Mouse (Mus musculus) frontal cortex, postnatal 36 days (tissue): ENCODE data around the gene Hydin.
"Not testable (repeated sequence)": the region's sequence is repeated elsewhere in the genome, so short reads cannot be mapped to it uniquely, and the experiment has no call there.

ENCODE experiments used
- DNase-seq, 2 experiments: peaks; one replicate each; pipeline ENCODE4 v3.0.0; 2022; ENCODE audit warnings: low spot score in 2 of 2

Hydin gene

GRCm38 (mm10) chr8:110339447-110339846, 72.7 kb downstream of the Hydin start:
- DNase-seq: no peak

- no peak for DNase-seq
Measured at GRCm38 (mm10) chr8:110340090-110340703, 73.4 kb downstream of the Hydin start.

GRCm38 (mm10) chr8:110345697-110346394, 79.1 kb downstream of the Hydin start:
- DNase-seq: no peak

DNA sequence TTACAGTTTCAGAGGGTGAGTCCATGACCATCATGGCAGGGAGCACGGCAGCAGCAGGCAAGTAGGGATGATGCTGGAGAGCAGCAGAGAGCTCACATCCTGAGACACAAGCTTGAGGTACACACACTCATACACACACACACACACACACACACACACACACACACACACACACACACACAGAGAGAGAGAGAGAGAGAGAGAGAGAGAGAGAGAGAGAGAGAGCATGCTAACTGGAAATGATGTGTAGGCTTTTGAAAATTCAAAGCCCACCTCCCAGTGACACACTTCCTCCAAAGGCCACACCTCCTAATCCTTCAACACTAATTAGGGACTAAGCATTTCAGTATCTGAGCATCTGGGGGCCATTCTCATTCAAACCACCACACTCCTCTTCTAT, 80.1 kb downstream of the Hydin start:
- no peak for DNase-seq

GRCm38 (mm10) chr8:110350725-110351124, 83.9 kb downstream of the Hydin start:
- DNase-seq: no peak

GRCm38 (mm10) chr8:110351909-110352308, 85.1 kb downstream of the Hydin start:
- no peak for DNase-seq

DNA sequence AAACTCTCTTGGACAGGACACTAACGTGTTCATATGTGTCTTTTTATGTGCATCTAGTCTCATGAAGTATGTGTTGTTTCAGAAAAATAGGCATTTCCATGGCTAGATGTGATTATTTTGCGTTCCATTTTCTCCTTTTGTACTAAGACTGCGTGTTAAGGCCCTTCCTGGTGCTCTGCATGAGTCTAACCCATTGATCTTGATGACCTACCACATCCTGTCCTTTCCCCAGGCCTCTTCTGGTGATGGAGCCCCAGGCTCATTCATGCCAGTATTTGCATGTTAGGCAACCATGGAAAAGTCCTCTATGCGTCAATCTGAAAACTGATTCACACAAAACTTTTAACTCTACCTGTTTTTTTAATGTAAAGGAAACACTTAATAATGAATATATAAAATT, 96.2 kb downstream of the Hydin start:
- no peak for DNase-seq

DNA sequence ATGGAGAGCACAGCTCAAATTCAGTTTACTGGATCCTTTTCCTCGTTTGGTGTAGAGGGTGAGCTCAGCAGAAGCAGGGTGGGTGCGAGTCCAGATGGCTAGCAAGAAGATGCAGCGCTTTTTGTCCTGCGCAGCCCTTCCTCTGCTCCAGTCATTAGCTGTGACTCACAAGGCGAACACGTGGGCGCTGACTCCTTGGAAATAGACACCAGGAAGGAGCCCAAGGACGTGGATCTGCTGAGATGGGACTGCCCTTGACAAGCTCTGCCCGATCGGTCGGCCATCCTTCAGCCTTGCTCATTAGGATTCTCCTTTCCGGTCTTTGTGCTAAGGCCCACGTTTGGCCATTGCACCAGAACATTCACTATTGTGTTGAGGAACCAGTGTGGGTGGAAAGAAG, 106.1 kb downstream of the Hydin start:
- DNase-seq: peak; percentile 3

GRCm38 (mm10) chr8:110373695-110374094, 106.9 kb downstream of the Hydin start:
- DNase-seq: no peak

DNA sequence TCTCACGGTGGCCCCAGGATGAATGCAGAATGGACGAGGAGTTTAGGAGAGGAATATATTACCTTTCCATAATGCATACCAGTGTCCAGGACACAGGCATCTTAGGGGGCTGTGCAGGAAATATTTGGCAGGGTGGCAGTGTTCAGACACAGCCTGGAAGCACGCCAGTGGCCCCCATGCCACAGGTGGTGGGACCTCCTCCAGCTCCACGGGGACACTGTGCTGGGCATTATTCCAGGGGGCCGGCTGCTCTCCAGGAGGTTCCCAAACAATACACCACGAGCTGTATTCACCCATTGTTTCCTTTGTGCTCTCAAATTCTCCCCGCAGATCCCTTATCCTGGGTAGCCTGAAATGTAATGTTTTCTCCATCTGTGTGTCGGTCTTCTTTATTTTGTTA, 116.0 kb downstream of the Hydin start:
- no peak for DNase-seq

DNA sequence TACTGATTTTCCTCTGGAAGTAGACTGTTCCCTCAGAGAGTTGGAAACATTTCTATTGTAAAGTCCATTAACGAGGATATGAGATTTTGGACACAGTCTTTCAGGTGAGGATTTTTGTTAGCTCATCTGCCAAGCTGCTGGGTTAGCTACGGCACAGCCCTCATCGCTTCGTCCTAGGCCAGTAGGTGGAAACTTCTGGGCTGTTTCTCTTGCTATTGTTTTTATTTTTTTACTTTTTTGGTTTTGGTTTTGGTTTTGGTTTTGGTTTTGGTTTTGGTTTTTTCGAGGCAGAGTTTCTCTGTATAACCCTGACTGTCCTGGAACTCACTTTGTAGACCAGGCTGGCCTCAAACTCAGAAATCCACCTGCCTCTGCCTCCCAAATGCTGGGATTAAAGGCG, 117.9 kb downstream of the Hydin start:
- not testable (repeated sequence) for DNase-seq

DNA sequence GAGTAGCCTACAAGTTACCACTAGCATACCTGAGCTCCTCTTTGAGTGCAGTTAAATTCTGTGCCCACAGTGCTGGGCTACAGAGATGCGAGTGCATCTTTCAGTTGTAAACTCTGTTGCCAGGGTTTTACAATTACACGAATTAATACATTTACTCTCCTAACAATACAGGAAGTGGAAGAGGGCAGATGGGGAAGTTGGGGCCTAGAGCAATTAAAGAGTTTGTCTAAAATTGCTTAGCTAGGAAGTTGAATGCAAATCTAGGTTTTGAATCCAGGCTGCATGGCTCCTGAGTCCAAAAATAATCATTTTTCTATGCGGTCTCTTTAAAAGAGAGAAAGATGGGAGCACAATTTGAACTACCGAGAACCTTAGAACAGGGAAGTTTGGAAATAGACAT, 128.9 kb downstream of the Hydin start:
- DNase-seq: no peak

GRCm38 (mm10) chr8:110400536-110400935, 133.8 kb downstream of the Hydin start:
- no peak for DNase-seq

DNA sequence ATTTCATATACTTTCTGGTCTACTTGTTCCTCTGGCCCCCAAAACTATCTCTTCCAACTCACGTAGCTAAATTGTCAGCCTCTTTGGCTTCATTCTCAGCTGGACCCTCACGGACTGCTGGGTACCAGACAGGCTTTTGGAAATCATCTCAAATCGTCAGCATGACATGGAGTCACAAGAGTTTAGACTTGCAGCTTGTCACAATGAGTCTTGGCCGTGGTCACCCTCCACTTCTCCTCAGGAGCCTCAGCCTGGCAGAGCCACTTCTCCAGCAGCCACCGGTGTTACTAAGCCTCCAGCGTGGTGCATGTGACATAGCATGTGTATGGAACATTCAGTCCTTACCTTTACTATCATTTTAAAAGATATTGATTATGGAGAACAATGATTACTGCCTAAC, 135.5 kb downstream of the Hydin start:
- DNase-seq: no peak

DNA sequence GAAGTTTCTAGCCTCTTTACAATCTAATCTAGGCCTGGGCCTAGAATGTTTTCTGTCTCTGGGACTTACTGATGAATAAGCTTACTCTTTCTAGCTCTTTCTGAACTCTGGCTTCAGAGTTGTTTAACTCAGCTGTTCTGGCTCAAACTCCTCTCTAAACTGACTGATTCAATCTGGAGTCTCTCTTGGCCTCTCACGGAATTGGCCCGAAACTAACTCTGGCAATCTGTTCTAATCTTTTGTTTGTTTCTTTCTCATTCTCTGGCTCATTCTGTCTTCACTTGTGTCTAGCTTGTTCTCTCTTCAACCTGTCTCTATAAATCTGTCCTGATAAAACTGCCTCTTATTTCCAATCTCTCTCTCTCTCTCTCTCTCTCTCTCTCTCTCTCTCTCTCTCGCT, 137.7 kb downstream of the Hydin start:
- no peak for DNase-seq

GRCm38 (mm10) chr8:110415121-110415520, 148.3 kb downstream of the Hydin start:
- DNase-seq: no peak

- no peak for DNase-seq
Measured at GRCm38 (mm10) chr8:110416931-110417330, 150.2 kb downstream of the Hydin start.

GRCm38 (mm10) chr8:110417801-110418200, 151.0 kb downstream of the Hydin start:
- no peak for DNase-seq

DNA sequence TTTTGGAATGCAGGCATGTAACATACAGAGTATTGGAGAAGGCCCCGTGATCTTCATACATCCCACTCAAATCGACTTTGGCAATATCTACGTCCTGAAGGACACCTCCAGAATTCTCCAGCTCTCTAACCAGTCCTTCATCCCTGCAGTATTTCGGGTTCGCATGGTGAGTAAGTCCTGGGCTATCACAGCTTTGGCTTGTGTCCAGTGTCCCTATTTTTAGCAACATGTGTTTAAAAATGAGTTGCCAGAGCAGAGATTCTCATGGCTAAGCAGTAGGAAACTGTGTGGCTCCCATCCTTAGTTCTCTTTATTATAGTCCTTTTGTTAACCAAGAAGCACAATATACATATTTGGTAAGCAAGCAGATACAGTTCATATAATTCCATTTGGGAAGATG, 152.9 kb downstream of the Hydin start:
- DNase-seq: no peak

DNA sequence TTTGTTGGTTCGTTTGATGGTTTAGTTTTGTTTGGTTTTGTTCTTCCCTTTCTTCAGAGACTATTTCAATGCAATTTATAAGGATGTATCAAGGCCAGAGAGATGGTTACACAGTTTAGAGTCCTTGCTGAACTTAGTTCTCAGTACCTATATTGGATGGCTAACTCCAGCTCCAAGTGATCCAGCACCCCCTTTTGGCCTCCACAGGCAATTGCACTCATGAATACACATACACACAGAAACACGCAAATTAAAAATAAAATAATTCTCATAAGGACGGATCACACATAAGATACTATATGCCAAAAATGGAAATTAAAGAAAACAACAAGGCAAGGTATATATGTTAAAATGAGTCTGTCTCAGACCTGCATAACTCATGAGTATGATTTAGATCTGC, 153.4 kb downstream of the Hydin start:
- DNase-seq: no peak

- DNase-seq: no peak
Measured at GRCm38 (mm10) chr8:110424146-110424545, 157.4 kb downstream of the Hydin start.

DNA sequence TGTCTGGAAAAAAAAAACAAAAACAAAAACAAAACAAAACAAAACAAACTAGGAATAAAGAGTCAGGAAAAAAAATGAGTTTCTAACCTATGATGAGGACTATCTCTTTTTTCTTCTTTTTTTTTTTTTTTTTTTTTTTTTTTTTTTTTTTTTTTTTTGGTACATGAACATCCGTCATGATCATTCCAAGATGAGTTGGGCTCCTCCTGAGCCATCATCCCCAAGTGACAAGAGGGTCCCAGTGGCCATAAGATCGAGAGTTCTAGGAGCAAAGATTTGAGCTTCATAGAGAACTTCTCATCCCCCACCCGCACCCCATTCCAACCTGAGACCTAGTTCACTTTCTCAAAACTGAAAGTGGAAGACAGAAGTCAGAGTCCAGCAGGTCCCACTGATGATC, 164.6 kb downstream of the Hydin start:
- DNase-seq: no peak

- no peak for DNase-seq
Measured at GRCm38 (mm10) chr8:110440528-110440927, 173.8 kb downstream of the Hydin start.

DNA sequence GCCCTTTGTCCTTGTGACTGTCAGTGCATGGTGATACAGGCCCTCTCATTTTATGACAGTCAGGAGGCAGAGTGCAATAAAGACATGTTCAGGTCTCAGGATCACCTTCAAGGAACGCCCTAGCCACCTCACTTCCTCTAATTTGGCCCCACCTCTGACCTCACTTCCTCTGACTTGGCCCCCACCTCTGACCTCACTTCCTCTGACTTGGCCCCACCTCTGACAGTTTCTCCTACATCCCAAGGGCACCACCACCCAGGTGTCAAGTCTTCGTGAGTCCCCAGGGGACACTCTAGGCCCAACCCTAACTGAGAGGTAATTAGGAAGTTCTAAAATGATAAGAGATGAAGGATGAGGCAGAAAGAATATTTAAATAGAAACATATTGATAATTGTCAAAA, 177.5 kb downstream of the Hydin start:
- no peak for DNase-seq
